Mouse (Mus musculus): ENCODE results near the gene Meig1. TPM values are rescaled to one million over a fixed set of nuclear protein-coding genes. Genes with fewer than 3 reads are reported as not detected.

Meig1 gene
- total RNA-seq (2023) = not detected

GRCm38 (mm10) chr2:3422548-3422947 is at the start of gene Meig1:
Meig1 (minus strand) TSS chr2:3422648.

GRCm38 (mm10) chr2:3423841-3424578 is 1.6 kb upstream of the Meig1 start, which contains the start of gene Dclre1c:
Dclre1c (plus strand) TSS chr2:3424131.

DNA sequence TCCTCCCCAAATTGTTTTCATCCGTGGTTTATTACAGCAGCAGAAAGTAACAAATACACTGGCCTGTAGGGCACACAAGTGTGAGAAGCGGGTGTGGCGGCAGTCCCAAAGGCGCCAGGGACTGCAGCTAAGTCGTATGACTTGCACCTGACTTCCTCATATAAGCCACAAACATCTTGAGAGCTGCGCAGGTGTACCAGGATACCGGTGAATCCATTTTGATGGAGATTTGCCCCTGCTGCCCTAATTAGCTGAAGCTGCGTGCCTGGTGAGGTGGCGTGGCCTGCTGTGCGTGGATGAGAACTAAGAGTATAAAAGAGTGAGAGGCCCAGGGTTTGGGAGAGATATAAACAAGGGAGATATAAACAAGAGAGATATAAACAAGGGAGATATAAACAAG is 25.3 kb downstream of the Meig1 start, which contains the start of gene Olah:
Olah (minus strand) TSS at position 101 of the 400 bp plus-strand sequence.

Other genes with a start within 250 kb of the Meig1 start
- 39.0 TPM for gene Nmt2, start 138.4 kb downstream of the Meig1 start, total RNA-seq (2023)
- 4.5 TPM for gene Rpp38, start 90.0 kb downstream of the Meig1 start, total RNA-seq (2023)
- gene Acbd7, start 86.5 kb downstream of the Meig1 start, total RNA-seq (2023) = not detected
- not detected for gene Olah, start 25.4 kb downstream of the Meig1 start, total RNA-seq (2023)
- gene Dclre1c, start 1.5 kb upstream of the Meig1 start, total RNA-seq (2023) = 41.8 TPM
- 3.9 TPM for gene Suv39h2, start 52.4 kb upstream of the Meig1 start, total RNA-seq (2023)
- 16.3 TPM for gene Gm45902, start 90.1 kb upstream of the Meig1 start, total RNA-seq (2023)
- gene Hspa14, start 90.2 kb upstream of the Meig1 start, total RNA-seq (2023) = 108 TPM
- 0.35 TPM for gene Cdnf, start 90.4 kb upstream of the Meig1 start, total RNA-seq (2023)
- gene Fam107b, start 147.8 kb upstream of the Meig1 start, total RNA-seq (2023) = 487 TPM